8 mouse cellular contexts compared by ENCODE assay signal in the genomic region with DNA sequence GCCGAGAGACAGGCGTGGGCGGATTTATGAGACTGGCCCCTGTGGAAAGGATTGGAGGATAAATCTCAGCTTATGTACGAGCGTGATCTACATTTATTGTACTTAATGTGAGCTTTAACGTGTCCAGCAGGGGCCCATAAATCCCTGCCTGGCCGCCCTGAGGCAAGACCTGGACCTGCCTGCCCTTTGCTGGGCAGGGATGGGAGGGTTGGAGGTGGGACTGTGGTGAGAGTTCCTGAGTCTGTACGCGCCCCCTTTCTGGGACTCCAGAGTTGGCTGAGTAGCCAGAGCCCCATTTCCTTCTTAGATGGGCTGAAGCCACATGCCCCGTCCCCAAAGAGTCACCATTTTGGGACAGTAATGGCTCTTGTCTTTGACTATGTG.
DNase-seq lines count a peak whose midpoint lies in the region; ATAC-seq and TF ChIP-seq lines count a peak whose summit lies in the region.

No protein-coding gene starts in this region.

- H3K36me3 ChIP-seq in neural tube, embryonic 11.5 days (ENCODE audit: control insufficient read depth, insufficient read depth, low read length), result no peaks in the 10 kb centered on the region
- H3K36me3 ChIP-seq in limb, embryonic 14.5 days (ENCODE audit: control insufficient read depth, insufficient read depth, low read length), result no peaks in the 10 kb centered on the region
- H3K36me3 ChIP-seq in stomach, embryonic 15.5 days, result no peaks in the 10 kb centered on the region

- peak overlapping the region; percentile 63 for H3K27ac ChIP-seq in neural tube, embryonic 11.5 days (ENCODE audit: low read depth, low read length)
- no peak overlapping the region; the same call in 1 of the 2 replicates for H3K27ac ChIP-seq in limb, embryonic 14.5 days (replicated peaks; ENCODE audit: low read depth, low read length)
- H3K27ac ChIP-seq in stomach, embryonic 15.5 days, result no peak overlapping the region

- no peak; the same call in 1 of the 2 replicates for ATAC-seq in neural tube, embryonic 11.5 days (ENCODE audit: insufficient read depth, low FRiP score, low TSS enrichment)
- peak; percentile 52 for ATAC-seq in limb, embryonic 14.5 days (ENCODE audit: low FRiP score, low read depth)
- ATAC-seq in stomach, embryonic 15.5 days (ENCODE audit: insufficient read depth, low FRiP score, low read depth), result peak; percentile 36

- peaks cover 18% of the 10 kb centered on the region for H3K4me1 ChIP-seq in neural tube, embryonic 11.5 days (ENCODE audit: control insufficient read depth, insufficient read depth, low read length)
- peaks cover 14% of the 10 kb centered on the region for H3K4me1 ChIP-seq in limb, embryonic 14.5 days (ENCODE audit: control insufficient read depth, insufficient read depth, low read length)
- peaks cover 11% of the 10 kb centered on the region; the same call in 1 of the 2 replicates for H3K4me1 ChIP-seq in stomach, embryonic 15.5 days

- H3K27me3 ChIP-seq in neural tube, embryonic 11.5 days (ENCODE audit: control insufficient read depth, insufficient read depth, low read length), result no peaks in the 10 kb centered on the region
- no peaks in the 10 kb centered on the region for H3K27me3 ChIP-seq in limb, embryonic 14.5 days (ENCODE audit: control insufficient read depth, insufficient read depth, low read length)
- H3K27me3 ChIP-seq in stomach, embryonic 15.5 days (replicated peaks), result no peaks in the 10 kb centered on the region

- TF ChIP-seq POLR2A in limb, embryonic 14.5 days (IDR thresholded peaks at IDR 0.05; ENCODE audit: borderline replicate concordance, extremely low read depth, insufficient read depth, insufficient read length), result no peak

- peak overlapping the region; percentile 24 for H3K4me3 ChIP-seq in neural tube, embryonic 11.5 days (ENCODE audit: low read depth, low read length)
- peak overlapping the region; percentile 32 for H3K4me3 ChIP-seq in limb, embryonic 14.5 days (replicated peaks; ENCODE audit: low read length)
- peak overlapping the region; percentile 36 for H3K4me3 ChIP-seq in stomach, embryonic 15.5 days (replicated peaks)

- WGBS in neural tube, embryonic 11.5 days, result 7% methylated on average over 10 of the region's 10 CpGs
- 2% methylated on average over 10 of the region's 10 CpGs for WGBS in limb, embryonic 14.5 days
- WGBS in stomach, embryonic 15.5 days, result 11% methylated on average over 10 of the region's 10 CpGs

- H3K4me2 ChIP-seq in neural tube, embryonic 11.5 days (ENCODE audit: low read depth), result peak overlapping the region; percentile 45
- peak overlapping the region; percentile 53 for H3K4me2 ChIP-seq in limb, embryonic 14.5 days (replicated peaks; ENCODE audit: low read depth, low read length, severe bottlenecking)
- peak overlapping the region; percentile 67 for H3K4me2 ChIP-seq in stomach, embryonic 15.5 days

- peak overlapping the region; percentile 45 for H3K9ac ChIP-seq in neural tube, embryonic 11.5 days (ENCODE audit: low read length)
- peak overlapping the region; percentile 25; the same call in 1 of the 2 replicates for H3K9ac ChIP-seq in limb, embryonic 14.5 days (ENCODE audit: low read depth, low read length, severe bottlenecking)
- no peak overlapping the region for H3K9ac ChIP-seq in stomach, embryonic 15.5 days

- no peaks in the 10 kb centered on the region for H3K9me3 ChIP-seq in neural tube, embryonic 11.5 days (ENCODE audit: control insufficient read depth, low read length)
- H3K9me3 ChIP-seq in limb, embryonic 14.5 days (ENCODE audit: control insufficient read depth, low read length), result no peaks in the 10 kb centered on the region
- no peaks in the 10 kb centered on the region for H3K9me3 ChIP-seq in stomach, embryonic 15.5 days

- peak; percentile 18 for DNase-seq in adrenal gland, postnatal 25 days
- no peak for DNase-seq in adrenal gland, adult 18-20 months (ENCODE audit: low spot score in 2 of 2)
- DNase-seq in neural tube, embryonic 11.5 days (ENCODE audit: low spot score), result no peak
- DNase-seq in neural tube, embryonic 10.5 days (ENCODE audit: extremely low spot score, low spot score), result no peak
- no peak for DNase-seq in limb, embryonic 14.5 days (ENCODE audit: low spot score)
- no peak for DNase-seq in cerebellum, postnatal 10 days
- no peak for DNase-seq in thymus, adult 18-20 months
